Mouse (Mus musculus) stomach, postnatal 0 days (tissue): ENCODE data around the gene Tmem184b.

Experiments
- CTCF ChIP-seq: IDR thresholded peaks from 2 replicates; pipeline ENCODE4 v1.5.1; 2016; ENCODE audit warnings: antibody characterized with exemption, low read depth, mild to moderate bottlenecking, moderate library complexity
- EP300 ChIP-seq: optimal IDR thresholded peaks from 2 replicates; pipeline ENCODE3; 2016; ENCODE audit warnings: antibody characterized with exemption

- TF ChIP-seq EP300 = no peak
- TF ChIP-seq CTCF = peak; percentile 51
Observed at GRCm38 (mm10) chr15:79351331-79351767, 52.0 kb downstream of the Tmem184b start.
